Mouse (Mus musculus) layer of hippocampus, adult 2 months (tissue): ENCODE measurements around the gene Prkd2. TPM values are rescaled to one million over a fixed set of nuclear protein-coding genes. Genes with fewer than 3 reads are reported as not detected.
A peak's percentile ranks its signal among the peaks of the same experiment; 100 is the strongest.

Experiments
- DNase-seq, 2 experiments: peaks; one replicate each; pipeline ENCODE4 v3.0.0; 2022; ENCODE audit warnings: low spot score in 2 of 2
- H3K27ac ChIP-seq: fragments of 200-600 bp; 2 replicates; pipeline ENCODE4 v1.8.1; 2022
- H3K4me3 ChIP-seq: fragments of 200-600 bp; 2 replicates; pipeline ENCODE4 v1.8.1; 2022; ENCODE audit warnings: mild to moderate bottlenecking
- CTCF ChIP-seq: fragments of 200-600 bp; conservative IDR thresholded peaks from 2 replicates; pipeline ENCODE4 v1.8.1; 2022; ENCODE audit warnings: antibody characterized with exemption, mild to moderate bottlenecking, moderate library complexity
- total RNA-seq, 2 experiments: library from RNA; stranded (reverse); gene quantifications; 2 replicates each; pipeline ENCODE4 v1.2.3; 2021

Prkd2 gene
- total RNA-seq, 2 experiments from 2014 or later = 6.5 to 7.3 TPM

GRCm38 (mm10) chr7:16876608-16877007 is 33.9 kb downstream of the Prkd2 start:
- no peak for DNase-seq
- Histone ChIP-seq H3K27ac (peak overlapping the region; percentile 97; the same call in 1 of the 2 replicates), H3K4me3 (peak overlapping the region; percentile 96)
- no peak for TF ChIP-seq CTCF

- H3K27ac ChIP-seq = no peak overlapping the region
- TF ChIP-seq CTCF = peak; percentile 66
- DNase-seq = no peak
- no peak overlapping the region for H3K4me3 ChIP-seq
These were observed 35.0 kb downstream of the Prkd2 start for GRCm38 (mm10) chr7:16877717-16878116.

- peak overlapping the region; percentile 74 for H3K27ac ChIP-seq
These were observed 37.3 kb downstream of the Prkd2 start for GRCm38 (mm10) chr7:16879796-16880547.

GRCm38 (mm10) chr7:16880615-16881014 is 37.9 kb downstream of the Prkd2 start:
- no peak overlapping the region for H3K4me3 ChIP-seq
- no peak for DNase-seq
- peak overlapping the region; percentile 74 for H3K27ac ChIP-seq
- no peak for TF ChIP-seq CTCF

More at GRCm38 (mm10) chr7:16879796-16880547, 37.3 kb downstream of the Prkd2 start:
- peak in 1 of 2 experiments; percentile 41 for DNase-seq
- no peak for TF ChIP-seq CTCF
- no peak overlapping the region for H3K4me3 ChIP-seq

- Histone ChIP-seq H3K4me3 (no peak overlapping the region), H3K27ac (no peak overlapping the region)
- DNase-seq = no peak
- TF ChIP-seq CTCF = no peak
These were observed 40.5 kb downstream of the Prkd2 start for GRCm38 (mm10) chr7:16883162-16883561.

DNA sequence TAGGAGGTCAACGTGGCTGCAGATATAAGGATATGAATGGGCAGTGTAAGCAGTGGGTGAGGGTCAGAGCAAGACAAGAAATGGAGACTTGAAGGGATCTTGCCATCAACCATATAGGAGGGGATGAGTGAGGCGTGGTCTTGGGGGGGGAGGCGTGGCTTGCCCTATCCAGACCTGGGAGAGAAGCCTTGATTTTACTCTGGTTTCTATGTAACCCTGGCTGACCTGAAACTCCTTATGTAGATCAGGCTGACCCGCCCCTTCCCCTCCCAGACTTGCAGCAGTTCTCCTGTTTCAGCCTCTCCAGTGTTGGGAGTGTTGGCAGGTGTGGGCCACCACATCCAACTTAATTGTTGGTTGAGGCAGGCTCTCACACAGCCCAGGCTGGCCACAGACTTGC is 41.6 kb downstream of the Prkd2 start:
- TF ChIP-seq CTCF = no peak
- DNase-seq = no peak
- Histone ChIP-seq H3K27ac (no peak overlapping the region), H3K4me3 (no peak overlapping the region)

GRCm38 (mm10) chr7:16885271-16885776 is 42.6 kb downstream of the Prkd2 start:
- no peak overlapping the region for H3K27ac ChIP-seq
- no peak for DNase-seq
- no peak for TF ChIP-seq CTCF
- no peak overlapping the region for H3K4me3 ChIP-seq

DNA sequence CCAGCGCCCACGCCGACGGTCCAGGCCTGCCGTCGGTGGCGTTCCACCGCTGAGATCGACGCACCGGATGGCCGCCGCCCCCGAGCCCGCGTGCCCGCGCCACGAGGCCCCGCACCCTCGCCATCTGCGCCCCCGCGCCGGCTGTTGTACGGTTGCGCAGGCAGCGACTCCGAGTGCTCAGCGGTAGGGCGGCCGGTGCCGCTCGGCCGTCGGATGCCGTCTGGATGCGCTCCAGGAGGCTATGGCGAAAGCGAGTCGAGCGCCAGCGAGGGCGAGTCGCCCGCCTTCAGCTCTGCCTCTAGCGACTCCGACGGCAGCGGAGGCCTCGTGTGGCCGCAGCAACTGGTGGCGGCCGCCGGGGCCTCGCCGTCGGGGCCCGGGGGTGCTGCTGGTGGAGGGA is 43.2 kb downstream of the Prkd2 start:
- H3K4me3 ChIP-seq = no peak overlapping the region
- H3K27ac ChIP-seq = no peak overlapping the region
- peak in 1 of 2 experiments; percentile 36 for DNase-seq
- no peak for TF ChIP-seq CTCF

- peak overlapping the region; percentile 65; the same call in 1 of the 2 replicates for H3K27ac ChIP-seq
- H3K4me3 ChIP-seq = no peak overlapping the region
- TF ChIP-seq CTCF = no peak
- no peak for DNase-seq
These were observed 47.8 kb downstream of the Prkd2 start for GRCm38 (mm10) chr7:16890536-16890935.

GRCm38 (mm10) chr7:16890944-16891343 is 48.2 kb downstream of the Prkd2 start:
- no peak for DNase-seq
- H3K27ac ChIP-seq = peak overlapping the region; percentile 65
- no peak for TF ChIP-seq CTCF
- H3K4me3 ChIP-seq = no peak overlapping the region; the same call in 1 of the 2 replicates

- DNase-seq = peak; percentile 82 to 88
- Histone ChIP-seq H3K27ac (peak within 1 kb of the TSS; percentile 65), H3K4me3 (peak within 1 kb of the TSS; percentile 41)
- peak; percentile 93 for TF ChIP-seq CTCF
These were observed 49.1 kb downstream of the Prkd2 start, which contains the start of gene Gng8 for GRCm38 (mm10) chr7:16891641-16892351. Gene Gng8, plus strand, starts transcription at chr7:16891786.

DNA sequence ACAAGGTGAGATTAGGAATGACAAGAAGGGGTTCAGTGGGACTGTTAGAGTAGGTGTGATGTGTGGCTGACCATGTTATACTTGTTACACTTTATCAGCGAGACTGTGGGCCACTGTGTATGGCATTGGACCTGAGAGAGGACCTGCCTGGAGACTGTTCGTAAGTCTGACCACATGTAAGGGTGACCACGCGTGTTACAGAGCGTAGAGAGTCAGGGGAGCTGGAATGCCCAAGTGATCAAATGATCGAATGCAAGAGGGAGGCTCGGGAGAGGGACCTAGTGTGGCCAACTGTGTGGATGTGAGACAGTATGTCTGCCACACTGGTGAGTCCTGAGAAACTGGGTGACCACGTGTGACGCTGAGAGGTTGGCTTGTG is 49.6 kb downstream of the Prkd2 start:
- no peak overlapping the region for H3K4me3 ChIP-seq
- no peak for DNase-seq
- peak; percentile 21; the same call in 1 of the 2 replicates for TF ChIP-seq CTCF
- H3K27ac ChIP-seq = no peak overlapping the region

DNA sequence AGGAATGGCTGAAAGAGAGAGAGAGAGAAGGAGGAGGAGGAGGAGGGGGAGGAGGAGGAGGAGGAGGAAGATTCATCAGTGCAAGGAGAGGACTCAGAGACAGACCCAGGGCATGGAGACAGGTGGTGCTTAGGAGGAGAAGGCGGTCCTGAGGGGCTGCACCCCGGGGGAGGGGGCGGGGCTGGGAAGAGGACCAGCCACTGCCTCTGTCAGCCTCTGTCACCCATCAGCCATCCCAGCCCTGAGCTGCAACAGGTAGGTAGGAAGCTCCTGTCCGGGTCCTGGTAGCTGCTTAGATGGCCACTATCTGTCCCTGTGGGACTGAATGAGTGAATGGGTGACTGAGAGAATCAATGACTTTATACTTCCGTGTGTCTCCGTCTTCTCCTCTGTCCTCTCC is 50.9 kb downstream of the Prkd2 start:
- H3K27ac ChIP-seq = no peak overlapping the region
- TF ChIP-seq CTCF = no peak
- no peak for DNase-seq
- no peak overlapping the region for H3K4me3 ChIP-seq

GRCm38 (mm10) chr7:16894279-16894678 is 51.6 kb downstream of the Prkd2 start:
- H3K4me3 ChIP-seq = no peak overlapping the region
- no peak for DNase-seq
- no peak for TF ChIP-seq CTCF
- no peak overlapping the region for H3K27ac ChIP-seq
